Mouse (Mus musculus): Measurements from ENCODE around the gene Sema4d. TPM values are rescaled to one million over a fixed set of nuclear protein-coding genes. Genes with fewer than 3 reads are reported as not detected.

The Sema4d gene
- polyA plus RNA-seq, 1 experiment from 2014 or later = 15.1 TPM

DNA sequence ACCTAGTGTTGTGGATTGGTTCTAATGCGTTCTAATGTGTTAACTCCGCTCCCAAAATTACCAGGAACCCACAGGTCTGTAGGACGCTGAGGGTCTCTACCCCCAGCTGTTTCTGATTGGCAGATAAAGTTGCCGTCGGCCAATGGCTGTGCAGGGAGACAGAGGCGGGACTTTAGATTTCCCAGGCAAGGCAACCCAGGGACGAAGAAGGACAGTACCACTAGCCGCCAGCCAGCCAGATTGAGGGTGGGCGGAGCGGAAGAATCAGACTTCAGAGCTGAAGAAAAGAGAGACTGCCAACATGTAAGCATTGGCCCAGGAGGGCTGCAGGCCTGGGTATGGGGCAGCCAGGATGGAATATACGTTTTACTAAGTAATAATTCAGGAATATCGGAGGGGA lies 14.6 kb upstream of the Sema4d start:
- Histone ChIP-seq H3K9ac (no peak overlapping the region), H3K4me2 (no peak overlapping the region), H3K27ac (no peak overlapping the region), H3K9me3 (no peaks in the 10 kb centered on the region), H3K4me3 (no peak overlapping the region), H3K4me1 (peaks cover 16% of the 10 kb centered on the region), H3K27me3 (replicated peaks) (no peaks in the 10 kb centered on the region), H3K36me3 (replicated peaks) (no peaks in the 10 kb centered on the region)
- 0 out of 2 replicates have a peak, but pooled peaks have one; percentile 50 for ATAC-seq (replicated peaks)
- 28% methylated on average over 12 of the region's 12 CpGs for WGBS

DNA sequence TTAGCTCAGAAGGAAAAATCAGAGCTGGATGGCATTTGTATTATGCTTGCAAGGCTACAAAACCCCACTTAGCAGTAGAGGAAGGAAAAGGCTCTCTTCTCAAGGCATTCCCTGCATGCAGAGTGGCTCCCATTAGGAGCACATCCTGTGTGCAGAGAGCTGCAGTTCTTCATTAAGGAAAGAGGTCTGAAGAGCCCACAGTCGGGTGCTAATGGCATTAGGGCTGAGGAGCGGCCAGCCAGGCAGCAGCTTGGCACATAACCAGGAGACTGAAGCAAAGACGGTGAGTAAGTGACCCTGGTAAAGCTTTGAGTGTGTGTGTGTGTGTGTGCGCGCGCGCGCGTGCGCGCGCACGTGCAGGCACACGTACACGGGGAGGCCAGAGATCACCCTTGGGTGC lies 12.7 kb upstream of the Sema4d start:
- Histone ChIP-seq H3K4me2 (no peak overlapping the region), H3K27me3 (replicated peaks) (no peaks in the 10 kb centered on the region), H3K36me3 (replicated peaks) (no peaks in the 10 kb centered on the region), H3K27ac (peak overlapping the region; percentile 58), H3K4me3 (no peak overlapping the region), H3K9me3 (no peaks in the 10 kb centered on the region), H3K9ac (no peak overlapping the region), H3K4me1 (peaks cover 13% of the 10 kb centered on the region)
- WGBS = 83% methylated on average over 15 of the region's 15 CpGs
- ATAC-seq (replicated peaks) = no peak

DNA sequence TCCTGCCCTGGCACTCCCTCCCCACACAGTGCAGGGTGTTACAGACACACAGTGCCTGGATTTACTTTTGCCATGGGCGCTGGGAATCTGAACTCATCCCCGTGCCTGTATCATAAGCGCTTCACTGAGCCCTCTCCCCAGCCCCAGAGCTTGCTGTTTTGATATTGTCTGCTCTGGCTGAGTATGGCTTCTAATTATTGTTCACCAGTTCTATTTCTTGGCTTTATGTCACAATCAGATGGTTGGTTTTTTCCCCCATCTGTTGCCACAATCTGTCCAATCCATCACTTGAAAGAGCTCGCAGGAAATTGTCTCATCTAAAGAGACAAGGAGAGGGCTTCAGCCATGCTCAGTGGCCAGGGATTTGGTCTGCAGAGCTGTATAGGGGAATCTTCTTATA lies 12.1 kb upstream of the Sema4d start:
- no peak for ATAC-seq (replicated peaks)
- no peak overlapping the region for H3K4me2 ChIP-seq
- H3K9ac ChIP-seq = no peak overlapping the region
- H3K4me3 ChIP-seq = no peak overlapping the region
- H3K9me3 ChIP-seq = no peaks in the 10 kb centered on the region
- peaks cover 15% of the 10 kb centered on the region for H3K4me1 ChIP-seq
- no peaks in the 10 kb centered on the region for H3K27me3 ChIP-seq (replicated peaks)
- H3K36me3 ChIP-seq (replicated peaks) = no peaks in the 10 kb centered on the region
- peak overlapping the region; percentile 58 for H3K27ac ChIP-seq
- 72% methylated on average over 4 of the region's 4 CpGs for WGBS

DNA sequence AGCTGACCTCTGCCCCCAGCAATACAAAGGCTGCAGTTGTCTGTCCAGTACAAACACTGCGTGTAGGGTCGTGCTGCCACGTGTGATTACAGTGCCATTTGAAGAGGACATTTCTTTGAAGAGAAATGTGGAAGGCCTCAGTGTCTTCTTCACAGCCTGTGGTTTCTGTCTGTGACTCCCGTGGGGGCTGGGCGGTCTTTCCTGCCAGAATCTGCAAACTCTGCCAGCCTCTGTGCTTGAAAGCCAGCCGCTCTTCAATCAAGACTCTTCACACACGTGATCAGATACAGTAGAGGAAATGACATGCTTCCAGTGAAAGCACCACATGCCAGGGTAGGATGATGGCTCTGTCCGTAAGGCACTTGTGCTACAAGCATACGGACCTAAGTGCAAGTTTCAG lies 7.4 kb upstream of the Sema4d start:
- Histone ChIP-seq H3K4me2 (no peak overlapping the region), H3K9ac (no peak overlapping the region), H3K9me3 (no peaks in the 10 kb centered on the region), H3K27ac (no peak overlapping the region), H3K27me3 (replicated peaks) (no peaks in the 10 kb centered on the region), H3K4me3 (no peak overlapping the region), H3K4me1 (peaks cover 8% of the 10 kb centered on the region), H3K36me3 (replicated peaks) (no peaks in the 10 kb centered on the region)
- ATAC-seq (replicated peaks) = no peak
- 67% methylated on average over 9 of the region's 9 CpGs for WGBS

DNA sequence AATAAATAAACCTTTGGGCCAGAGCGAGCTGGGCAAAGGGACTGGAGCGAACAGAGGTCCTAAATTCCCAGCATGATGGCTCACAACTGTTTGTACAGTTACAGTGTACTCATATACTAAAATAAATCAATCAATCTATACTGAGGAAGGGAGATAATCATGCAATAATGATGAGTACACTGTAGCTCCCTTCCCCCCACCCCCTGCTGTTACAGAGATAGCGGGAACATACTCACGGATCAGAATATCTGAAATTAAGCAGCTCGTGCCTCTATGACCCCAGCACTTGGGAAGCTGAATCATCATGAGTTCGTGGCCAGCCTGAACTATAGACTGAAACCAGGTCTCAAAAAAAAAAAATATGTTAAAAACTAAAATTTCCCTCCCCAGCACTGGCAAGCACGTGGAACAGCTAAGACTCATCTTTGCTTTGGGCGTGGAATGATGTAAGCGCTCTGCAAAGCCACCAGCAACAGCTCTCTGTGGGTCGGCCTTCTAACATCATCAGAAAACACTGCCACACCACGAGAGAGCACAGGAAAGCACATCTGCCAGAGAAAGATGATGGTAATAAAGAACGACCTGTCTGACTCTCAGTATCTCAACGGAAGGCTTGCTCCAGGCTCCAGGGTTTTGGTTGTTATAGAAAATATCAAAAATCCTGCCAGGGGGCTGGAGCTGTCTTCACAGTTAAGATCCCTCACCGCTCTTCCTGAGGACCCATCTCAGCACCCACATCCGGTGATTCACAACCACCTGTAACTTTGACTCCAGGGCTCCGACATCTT lies 6.4 kb upstream of the Sema4d start:
- no peak for ATAC-seq (replicated peaks)
- no peaks in the 10 kb centered on the region for H3K9me3 ChIP-seq
- no peak overlapping the region for H3K27ac ChIP-seq
- no peak overlapping the region for H3K9ac ChIP-seq
- H3K4me2 ChIP-seq = no peak overlapping the region
- peaks cover 3% of the 10 kb centered on the region; the same call in 1 of the 2 replicates for H3K4me1 ChIP-seq
- WGBS = 82% methylated on average over 16 of the region's 16 CpGs
- H3K36me3 ChIP-seq (replicated peaks) = no peaks in the 10 kb centered on the region
- no peak overlapping the region for H3K4me3 ChIP-seq
- H3K27me3 ChIP-seq (replicated peaks) = no peaks in the 10 kb centered on the region

DNA sequence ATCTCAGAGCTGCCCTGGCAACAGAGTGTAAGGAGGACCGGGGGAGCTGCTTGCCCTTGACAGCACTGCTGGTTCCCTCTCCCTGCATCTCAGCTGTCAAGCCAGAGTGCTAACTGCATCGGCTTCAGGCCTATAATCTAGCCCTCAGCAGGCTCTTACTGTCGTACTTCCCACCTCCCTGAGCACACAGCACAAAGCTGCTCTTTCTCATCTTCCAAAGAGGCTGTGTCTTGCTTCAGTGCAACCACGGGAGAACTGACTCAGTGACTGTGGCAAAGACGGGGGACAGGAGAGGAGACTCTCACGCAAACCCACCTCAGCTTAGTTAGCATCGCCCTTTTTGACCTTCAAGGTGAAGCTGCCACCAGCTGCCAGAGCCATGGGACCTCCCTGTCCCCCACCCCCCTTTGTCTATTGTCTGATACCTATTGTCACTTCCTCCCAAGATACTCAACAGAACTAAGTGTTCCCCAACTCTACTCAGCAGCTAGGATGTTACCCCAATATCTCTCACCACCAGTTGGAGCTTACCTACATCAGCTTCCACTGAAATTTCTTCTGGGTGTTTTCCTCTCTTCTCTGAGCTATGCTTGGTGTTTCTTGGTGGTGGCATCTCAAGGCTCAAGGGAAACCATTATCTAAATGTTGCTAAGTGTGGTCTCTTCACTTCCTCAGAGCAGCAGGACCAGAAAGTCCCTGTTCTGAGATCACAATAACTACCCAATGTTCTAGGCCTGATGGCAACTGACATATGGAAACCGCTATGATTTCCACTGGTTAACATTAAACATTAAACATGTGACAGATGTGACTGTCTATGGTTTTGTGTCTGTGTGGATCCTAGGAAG lies 4.6 kb upstream of the Sema4d start:
- 66% methylated on average over 8 of the region's 8 CpGs for WGBS

DNA sequence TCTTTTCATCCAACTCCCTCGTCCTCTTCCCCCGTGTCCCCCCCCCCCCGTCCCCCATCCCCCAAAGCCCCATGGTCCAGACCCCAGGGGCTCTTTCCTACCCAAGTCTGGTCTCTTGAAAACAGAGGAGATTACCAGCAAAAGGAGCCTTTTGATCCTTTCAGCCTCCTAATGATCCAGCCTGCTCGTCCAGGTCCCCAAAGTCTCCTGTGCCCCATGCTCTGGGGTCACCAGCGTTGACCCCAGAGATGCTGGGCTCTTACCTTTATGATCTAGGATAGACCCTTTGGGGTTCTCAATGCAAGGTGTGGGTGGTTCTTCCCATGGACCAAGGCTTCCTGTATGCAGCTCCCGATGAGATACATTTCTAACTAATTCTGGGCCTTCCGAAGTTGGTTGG lies 401 bp upstream of the Sema4d start:
- peak overlapping the region; percentile 74 for H3K4me3 ChIP-seq
- H3K4me2 ChIP-seq = peak overlapping the region; percentile 82
- no peak overlapping the region for H3K27ac ChIP-seq
- peak; percentile 4; the same call in 1 of the 2 replicates for ATAC-seq (replicated peaks)
- H3K4me1 ChIP-seq = peaks cover 24% of the 10 kb centered on the region
- no peaks in the 10 kb centered on the region for H3K36me3 ChIP-seq (replicated peaks)
- 35% methylated on average over 5 of the region's 7 CpGs for WGBS
- no peaks in the 10 kb centered on the region for H3K27me3 ChIP-seq (replicated peaks)
- H3K9me3 ChIP-seq = no peaks in the 10 kb centered on the region
- H3K9ac ChIP-seq = 0 out of 2 replicates have a peak overlapping the region, but pooled peaks have one; percentile 90

More for the DNA sequence above, 4.6 kb upstream of the Sema4d start:
- Histone ChIP-seq H3K27ac (no peak overlapping the region), H3K9ac (no peak overlapping the region), H3K4me3 (no peak overlapping the region), H3K4me2 (no peak overlapping the region), H3K36me3 (replicated peaks) (no peaks in the 10 kb centered on the region), H3K4me1 (peaks cover 6% of the 10 kb centered on the region), H3K9me3 (no peaks in the 10 kb centered on the region), H3K27me3 (replicated peaks) (no peaks in the 10 kb centered on the region)
- ATAC-seq (replicated peaks) = no peak

DNA sequence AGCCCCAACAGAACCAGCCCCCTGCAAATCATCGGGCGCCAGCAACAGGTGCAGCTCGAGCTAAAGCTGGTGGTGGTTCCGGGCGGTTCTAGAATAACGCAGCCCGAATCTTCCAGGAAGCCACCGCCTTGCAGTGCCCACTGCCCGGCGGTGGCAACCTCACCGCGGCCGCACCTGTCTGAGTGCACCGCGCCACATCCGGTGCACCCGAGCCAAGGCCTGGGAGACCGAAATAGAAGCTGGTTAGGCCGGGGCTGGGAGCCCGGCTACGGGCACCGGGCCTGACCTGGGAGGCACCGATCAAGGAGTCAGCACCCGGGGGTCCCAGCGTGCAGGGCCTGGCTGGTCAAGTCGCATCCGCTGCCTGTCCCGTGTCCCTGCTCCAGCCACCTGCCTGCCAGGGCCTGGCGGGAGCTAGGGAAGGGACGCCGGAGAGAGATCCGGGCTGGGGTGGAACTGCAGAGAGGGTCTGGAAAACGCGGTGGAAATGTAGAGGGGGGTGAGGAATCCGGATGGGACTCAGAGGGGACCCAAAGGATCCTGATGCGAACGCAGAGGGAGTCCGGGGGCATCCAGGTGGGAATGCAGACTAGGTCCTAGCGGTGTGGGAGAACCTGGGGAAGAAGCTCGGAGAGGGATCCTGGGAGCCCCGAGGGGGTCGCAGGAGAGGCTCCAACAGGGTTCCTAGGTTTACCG lies 670 bp downstream of the Sema4d start:
- ATAC-seq (replicated peaks) = peak; percentile 66

DNA sequence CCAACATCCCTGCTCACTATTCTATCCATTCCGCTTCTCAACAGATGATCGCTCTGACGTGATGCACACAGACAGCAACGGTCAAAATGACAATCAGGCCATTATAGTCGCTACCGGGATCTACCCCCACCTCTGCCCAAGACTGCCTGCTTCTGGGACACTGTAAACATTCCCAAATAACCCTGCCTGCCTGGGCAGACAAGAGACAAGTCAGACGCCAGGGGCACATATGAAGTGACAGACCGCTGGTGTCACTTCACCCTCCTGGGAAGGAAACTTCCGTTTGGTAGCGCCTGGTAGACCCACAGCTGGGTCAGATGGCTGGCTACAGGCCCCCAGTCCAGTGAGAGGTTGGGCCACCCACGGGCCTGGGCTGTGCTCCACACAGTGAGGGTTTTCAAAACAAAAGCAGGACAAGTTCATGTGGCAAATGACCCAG lies 1.4 kb downstream of the Sema4d start:
- Histone ChIP-seq H3K27me3 (replicated peaks) (no peaks in the 10 kb centered on the region), H3K4me3 (peak overlapping the region; percentile 74), H3K4me2 (peak overlapping the region; percentile 82), H3K9ac (peak overlapping the region; percentile 90), H3K4me1 (peaks cover 24% of the 10 kb centered on the region), H3K9me3 (no peaks in the 10 kb centered on the region), H3K27ac (no peak overlapping the region), H3K36me3 (replicated peaks) (no peaks in the 10 kb centered on the region)
- WGBS = 33% methylated on average over 11 of the region's 11 CpGs
- ATAC-seq (replicated peaks) = peak; percentile 8; the same call in 1 of the 2 replicates

More for the DNA sequence above, 670 bp downstream of the Sema4d start:
- Histone ChIP-seq H3K36me3 (replicated peaks) (no peaks in the 10 kb centered on the region), H3K27ac (peak overlapping the region; percentile 87), H3K9me3 (no peaks in the 10 kb centered on the region), H3K27me3 (replicated peaks) (no peaks in the 10 kb centered on the region), H3K4me1 (peaks cover 24% of the 10 kb centered on the region), H3K4me3 (peak overlapping the region; percentile 74), H3K4me2 (peak overlapping the region; percentile 82), H3K9ac (peak overlapping the region; percentile 90)
- WGBS = 2% methylated on average over 43 of the region's 43 CpGs

DNA sequence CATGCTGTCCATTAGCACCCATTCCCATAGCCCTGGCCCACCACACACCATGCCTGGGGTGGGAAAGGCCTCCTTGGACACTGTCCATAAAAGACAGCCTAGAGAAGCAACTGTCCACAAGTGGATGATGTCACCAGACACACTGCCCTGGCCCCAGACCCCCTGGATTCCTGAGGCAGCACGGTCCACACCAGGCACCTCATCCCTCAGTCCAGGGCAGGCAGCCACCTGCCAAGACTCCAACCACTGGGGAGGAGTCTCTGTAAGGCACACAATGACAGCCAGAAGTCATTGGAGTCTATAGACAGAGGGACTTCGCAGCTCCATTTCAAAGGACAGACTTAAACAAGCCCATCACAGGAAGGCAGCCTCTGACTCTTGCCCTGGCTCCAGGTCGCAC lies 1.9 kb downstream of the Sema4d start:
- no peak for ATAC-seq (replicated peaks)
- Histone ChIP-seq H3K27me3 (replicated peaks) (no peaks in the 10 kb centered on the region), H3K4me2 (peak overlapping the region; percentile 82), H3K4me1 (peaks cover 24% of the 10 kb centered on the region), H3K27ac (no peak overlapping the region), H3K4me3 (peak overlapping the region; percentile 74), H3K36me3 (replicated peaks) (no peaks in the 10 kb centered on the region), H3K9ac (no peak overlapping the region; the same call in 1 of the 2 replicates), H3K9me3 (no peaks in the 10 kb centered on the region)
- WGBS = 63% methylated on average over 3 of the region's 3 CpGs

DNA sequence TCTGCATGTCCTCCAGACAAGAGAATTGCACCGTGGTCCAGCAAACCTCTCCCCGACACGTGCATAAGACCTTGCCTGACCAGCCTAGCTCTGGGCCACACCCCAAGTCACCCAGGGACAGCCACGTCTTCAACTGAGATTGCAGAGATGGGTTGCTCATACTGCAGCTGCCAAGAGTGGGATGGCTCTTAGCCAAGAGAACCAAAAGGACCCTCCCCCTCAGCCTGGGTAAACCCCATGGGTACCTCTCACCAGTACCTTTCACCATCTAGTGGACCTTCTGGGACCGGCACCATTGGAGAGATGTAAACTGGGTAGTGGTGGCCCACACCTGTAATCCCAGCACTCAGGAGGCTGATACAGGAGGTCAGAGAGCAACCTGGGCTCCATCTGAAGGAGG lies 2.8 kb downstream of the Sema4d start:
- H3K4me1 ChIP-seq = peaks cover 24% of the 10 kb centered on the region
- H3K27me3 ChIP-seq (replicated peaks) = no peaks in the 10 kb centered on the region
- H3K27ac ChIP-seq = no peak overlapping the region
- H3K36me3 ChIP-seq (replicated peaks) = no peaks in the 10 kb centered on the region
- H3K9me3 ChIP-seq = no peaks in the 10 kb centered on the region
- H3K9ac ChIP-seq = no peak overlapping the region
- WGBS = 81% methylated on average over 5 of the region's 5 CpGs
- no peak overlapping the region for H3K4me3 ChIP-seq
- ATAC-seq (replicated peaks) = no peak
- no peak overlapping the region for H3K4me2 ChIP-seq

DNA sequence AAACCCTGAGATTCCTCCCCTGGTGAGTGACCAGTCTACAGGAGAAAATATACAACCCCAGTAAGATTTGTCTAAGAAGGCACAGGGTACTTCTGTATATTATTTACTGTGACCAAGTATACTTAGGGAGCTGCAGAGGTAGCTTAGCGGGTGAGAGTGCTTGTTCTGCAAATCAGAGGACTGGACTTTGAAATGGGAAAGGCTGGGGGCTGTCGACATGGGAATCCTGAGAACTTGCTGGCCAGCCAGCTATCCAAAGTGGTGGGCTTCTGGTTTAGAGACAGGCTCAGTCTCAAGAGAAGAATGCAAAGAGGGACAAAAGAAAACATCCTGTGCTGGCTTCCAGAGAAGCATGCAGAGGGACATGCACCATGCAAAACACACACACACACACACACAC lies 5.7 kb downstream of the Sema4d start:
- no peaks in the 10 kb centered on the region for H3K36me3 ChIP-seq (replicated peaks)
- WGBS = 56% methylated on average over 2 of the region's 2 CpGs
- H3K27ac ChIP-seq = no peak overlapping the region
- no peaks in the 10 kb centered on the region for H3K9me3 ChIP-seq
- H3K4me1 ChIP-seq = peaks cover 30% of the 10 kb centered on the region
- no peaks in the 10 kb centered on the region for H3K27me3 ChIP-seq (replicated peaks)
- H3K9ac ChIP-seq = no peak overlapping the region
- no peak overlapping the region for H3K4me3 ChIP-seq
- no peak for ATAC-seq (replicated peaks)
- H3K4me2 ChIP-seq = no peak overlapping the region

Measured in midbrain, embryonic 15.5 days (tissue).